Mouse (Mus musculus): ENCODE data around the gene Copz1. TPM values are rescaled to one million over a fixed set of nuclear protein-coding genes. Genes with fewer than 3 reads are reported as not detected.
"Not testable (repeated sequence)": the region's sequence is repeated elsewhere in the genome, so short reads cannot be mapped to it uniquely, and the experiment has no call there.

The Copz1 gene
- total RNA-seq (2015) (246 and 255 TPM in 2 replicates), total RNA-seq (2017) (87.7 and 93.9 TPM in 2 replicates)

GRCm38 (mm10) chr15:103272419-103273279 is at the start of gene Copz1:
Copz1 (plus strand) TSS chr15:103272714.
- peak; percentile 95 for ATAC-seq (ENCODE audit: poor library complexity, severe bottlenecking)

DNA sequence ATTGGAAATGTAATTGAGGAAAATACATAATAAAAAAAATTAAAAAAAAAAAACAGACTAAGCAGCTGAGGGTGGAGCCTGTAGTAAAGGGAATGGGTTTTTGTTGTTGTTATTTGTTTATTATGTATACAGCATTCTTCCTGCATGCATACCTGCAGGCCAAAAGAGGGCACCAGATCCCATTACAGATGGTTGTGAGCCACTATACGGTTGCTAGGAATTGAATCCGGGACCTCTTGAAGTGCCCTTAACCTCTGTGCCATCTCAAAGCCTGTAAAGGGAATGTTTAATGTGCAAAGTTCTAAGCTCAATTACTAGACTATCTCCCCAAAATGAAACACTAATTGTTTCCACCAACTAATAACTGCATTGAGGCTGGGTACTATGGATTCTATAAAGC is 48.4 kb upstream of the Copz1 start:
- no peak for ATAC-seq (ENCODE audit: poor library complexity, severe bottlenecking)

- no peak for ATAC-seq (ENCODE audit: poor library complexity, severe bottlenecking)
Measured at GRCm38 (mm10) chr15:103227022-103227421, 45.5 kb upstream of the Copz1 start.

DNA sequence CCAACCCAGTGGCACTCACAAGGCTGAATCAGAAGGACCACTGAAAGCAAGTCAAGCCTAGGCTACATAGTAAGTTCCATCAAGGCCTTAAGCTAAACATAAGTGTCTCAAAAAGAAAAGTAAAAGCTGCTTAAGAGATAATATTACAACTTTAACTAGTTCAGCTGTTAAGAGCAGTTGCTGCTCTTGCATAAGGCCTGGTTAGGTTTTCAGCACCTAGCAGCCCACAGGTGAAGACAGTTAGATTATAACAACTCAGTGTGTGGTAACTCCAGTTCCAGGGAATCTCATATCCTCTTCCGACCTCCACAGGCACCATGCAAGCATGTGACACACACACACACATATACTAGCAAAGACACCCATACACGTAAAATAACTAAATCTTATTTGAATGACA is 44.9 kb upstream of the Copz1 start:
- no peak for ATAC-seq (ENCODE audit: poor library complexity, severe bottlenecking)

GRCm38 (mm10) chr15:103228904-103229303 is 43.6 kb upstream of the Copz1 start:
- ATAC-seq (ENCODE audit: poor library complexity, severe bottlenecking): no peak

DNA sequence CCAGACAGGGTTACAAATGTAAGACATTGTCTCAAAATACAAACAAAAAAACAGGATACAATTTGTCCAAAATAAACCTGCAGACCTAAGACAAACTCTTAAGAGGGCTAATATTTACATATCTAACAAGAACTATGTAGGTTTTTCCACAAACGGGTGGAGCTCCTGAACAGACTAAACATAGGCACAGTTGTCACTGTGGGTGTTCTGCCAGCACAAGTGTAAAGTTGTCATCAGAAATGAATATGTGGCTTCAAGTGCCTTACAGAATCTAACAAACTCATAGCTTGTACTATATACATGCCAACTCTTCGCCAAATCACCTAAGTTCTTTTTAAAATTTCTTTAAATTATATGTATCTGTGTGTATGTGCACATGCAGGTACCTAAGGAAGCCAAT is 39.4 kb upstream of the Copz1 start:
- ATAC-seq (ENCODE audit: poor library complexity, severe bottlenecking): no peak

GRCm38 (mm10) chr15:103237295-103237694 is 35.2 kb upstream of the Copz1 start:
- no peak for ATAC-seq (ENCODE audit: poor library complexity, severe bottlenecking)

DNA sequence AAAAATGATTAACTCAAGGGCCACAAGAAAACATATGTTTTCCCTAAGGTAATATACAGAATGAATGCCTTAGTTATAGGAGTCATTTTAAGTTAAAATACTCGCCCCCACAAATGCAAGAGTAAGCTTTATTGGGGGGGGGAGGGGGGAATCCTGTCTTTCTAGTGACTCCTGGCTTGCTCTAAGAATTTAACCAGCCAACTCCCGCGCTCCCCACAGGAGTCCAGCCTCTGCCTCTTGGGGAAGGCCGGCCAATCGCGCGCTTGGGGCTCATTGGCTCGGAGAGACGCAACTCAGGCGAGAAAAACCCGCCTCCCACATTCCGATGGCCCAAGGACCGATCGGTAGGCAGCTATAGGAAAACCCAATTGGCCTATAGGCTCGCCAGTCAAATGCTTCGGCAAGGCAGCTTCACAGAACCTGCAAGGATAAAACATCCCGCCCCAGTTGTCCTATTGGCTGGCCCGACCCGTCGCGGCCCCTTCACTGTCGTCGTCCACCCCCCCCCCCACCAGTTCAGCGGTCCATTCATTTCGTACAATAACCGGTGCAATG is 33.3 kb upstream of the Copz1 start:
- ATAC-seq (ENCODE audit: poor library complexity, severe bottlenecking): peak; percentile 64

GRCm38 (mm10) chr15:103239685-103240159 is 32.8 kb upstream of the Copz1 start, which contains the start of gene Cbx5:
Cbx5 (minus strand) TSS chr15:103239816.
- ATAC-seq (ENCODE audit: poor library complexity, severe bottlenecking): peak; percentile 69

DNA sequence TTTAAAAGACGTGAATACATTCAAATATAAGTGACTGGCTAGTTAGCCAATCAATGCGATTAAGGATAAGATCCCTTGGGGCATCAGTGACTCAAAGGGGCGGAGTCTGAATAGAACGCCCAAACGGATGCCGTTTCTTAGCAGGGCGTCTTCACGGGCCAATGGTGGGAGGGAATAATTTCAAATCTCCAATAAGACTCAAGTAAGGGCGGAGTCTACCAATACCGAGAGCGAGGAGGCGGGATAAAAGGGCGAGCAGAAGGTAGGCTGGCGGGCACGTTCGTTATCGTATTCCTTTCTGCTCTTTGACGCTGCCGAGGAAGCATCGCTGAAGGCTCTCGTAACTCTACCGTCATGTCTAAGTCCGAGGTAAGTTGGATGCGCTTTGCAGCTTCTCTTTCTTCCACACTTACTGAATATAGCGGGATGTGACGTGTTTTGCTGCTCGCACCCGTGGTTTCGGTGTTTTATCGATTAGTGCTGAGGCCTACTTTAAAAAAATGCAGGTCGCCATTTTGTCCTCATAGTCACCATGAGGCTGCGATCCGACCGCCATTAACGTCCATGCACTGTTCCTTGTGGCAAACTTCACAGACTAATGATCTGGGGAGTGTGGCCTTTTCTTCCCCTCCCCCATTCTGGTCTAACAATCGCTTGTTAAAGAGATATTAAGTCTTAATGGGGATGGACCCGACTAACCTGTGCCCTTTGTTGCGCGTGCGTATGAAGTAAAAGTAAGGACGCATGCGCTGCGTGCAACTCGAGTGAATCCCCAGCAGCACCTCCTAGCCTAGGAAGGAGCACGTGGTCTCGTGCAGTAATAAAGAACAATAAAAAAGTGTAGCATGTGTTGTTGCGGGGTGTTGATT is 32.1 kb upstream of the Copz1 start, which contains the start of gene Hnrnpa1:
Gene Hnrnpa1 (plus strand): TSS at position 273 of the 869 bp plus-strand sequence.
- ATAC-seq (ENCODE audit: poor library complexity, severe bottlenecking): peak; percentile 80

DNA sequence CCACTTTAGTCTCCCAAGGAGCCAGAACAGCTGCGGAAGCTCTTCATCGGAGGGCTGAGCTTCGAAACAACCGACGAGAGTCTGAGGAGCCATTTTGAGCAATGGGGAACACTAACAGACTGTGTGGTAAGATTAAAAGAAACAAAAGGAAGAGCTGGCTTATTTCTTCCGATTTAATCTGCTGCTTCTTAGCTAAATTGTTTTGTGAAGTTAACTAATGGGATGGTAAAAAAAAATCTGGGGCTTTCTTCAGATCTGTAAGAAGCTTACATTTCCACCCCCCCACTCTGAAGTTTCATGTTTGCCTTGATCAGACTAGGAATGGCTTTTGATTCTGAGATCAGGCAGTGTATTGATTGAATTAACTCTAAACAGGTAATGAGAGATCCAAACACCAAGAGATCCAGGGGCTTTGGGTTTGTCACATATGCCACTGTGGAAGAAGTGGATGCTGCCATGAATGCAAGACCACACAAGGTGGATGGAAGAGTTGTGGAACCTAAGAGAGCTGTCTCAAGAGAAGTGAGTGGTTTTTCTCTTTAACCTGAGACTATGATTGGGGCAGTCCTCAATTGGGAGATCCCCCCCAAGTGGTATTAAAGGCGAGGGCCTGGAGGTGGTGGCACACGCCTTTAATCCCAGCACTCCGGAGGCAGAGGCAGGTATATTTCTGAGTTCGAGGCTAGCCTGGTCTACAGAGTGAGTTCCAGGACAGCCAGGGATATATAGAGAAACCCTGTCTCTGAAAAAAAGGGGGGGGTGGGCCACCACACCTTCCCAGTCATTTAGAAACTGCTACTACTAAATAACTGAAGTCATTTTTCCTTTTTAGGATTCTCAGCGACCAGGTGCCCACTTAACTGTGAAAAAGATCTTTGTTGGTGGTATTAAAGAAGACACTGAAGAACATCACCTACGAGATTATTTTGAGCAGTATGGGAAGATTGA is 31.2 kb upstream of the Copz1 start:
- not testable (repeated sequence) for ATAC-seq (ENCODE audit: poor library complexity, severe bottlenecking)

DNA sequence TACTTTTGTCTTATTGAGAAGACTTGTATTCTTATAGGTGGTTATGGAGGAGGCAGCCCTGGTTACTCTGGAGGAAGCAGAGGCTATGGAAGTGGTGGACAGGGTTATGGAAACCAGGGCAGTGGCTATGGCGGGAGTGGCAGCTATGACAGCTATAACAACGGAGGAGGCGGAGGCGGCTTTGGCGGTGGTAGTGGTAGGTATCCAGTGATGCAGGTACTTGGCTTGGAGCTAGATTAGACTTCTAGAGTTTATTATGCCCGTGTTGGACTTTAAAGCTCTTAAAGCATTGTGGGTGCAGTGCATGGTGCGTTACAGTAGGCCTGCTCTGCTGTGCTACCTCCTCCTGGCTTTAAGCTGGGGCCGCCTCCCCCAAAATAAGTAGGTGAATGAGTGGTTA is 29.6 kb upstream of the Copz1 start:
- no peak for ATAC-seq (ENCODE audit: poor library complexity, severe bottlenecking)

GRCm38 (mm10) chr15:103245616-103246015 is 26.9 kb upstream of the Copz1 start:
- ATAC-seq (ENCODE audit: poor library complexity, severe bottlenecking): no peak

- ATAC-seq (ENCODE audit: poor library complexity, severe bottlenecking): no peak
Measured at GRCm38 (mm10) chr15:103247078-103247781, 25.3 kb upstream of the Copz1 start.

DNA sequence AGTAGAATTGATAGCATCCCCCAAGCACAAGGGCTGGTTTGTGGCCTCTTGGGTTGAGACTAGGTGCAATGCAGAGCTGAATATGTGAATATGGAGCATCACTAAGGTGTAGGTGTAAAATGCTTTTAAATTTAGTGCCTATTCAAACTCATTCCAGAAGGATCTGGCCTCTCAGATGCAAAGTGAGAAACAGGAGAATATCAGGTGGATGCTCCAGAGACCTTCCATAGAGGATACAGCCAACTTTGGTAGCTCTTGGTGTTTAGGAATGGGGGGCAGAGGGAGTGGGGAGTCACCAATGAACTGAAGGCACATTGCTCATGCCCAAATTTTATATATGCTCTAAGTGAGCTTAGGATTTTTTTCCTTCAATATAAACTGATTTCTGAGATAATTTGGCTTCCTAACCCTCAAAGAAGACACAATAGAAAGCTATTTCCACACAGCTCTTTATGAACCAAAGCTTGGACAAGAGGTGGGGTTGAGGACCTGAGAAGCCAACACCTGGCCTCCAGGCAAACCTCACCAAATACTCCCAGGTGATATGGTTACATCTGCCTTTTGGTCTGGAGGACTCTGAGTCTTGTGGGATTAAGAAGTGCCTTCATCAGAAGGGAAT is 24.6 kb upstream of the Copz1 start:
- no peak for ATAC-seq (ENCODE audit: poor library complexity, severe bottlenecking)

GRCm38 (mm10) chr15:103248401-103249313 is 23.9 kb upstream of the Copz1 start:
- no peak for ATAC-seq (ENCODE audit: poor library complexity, severe bottlenecking)

DNA sequence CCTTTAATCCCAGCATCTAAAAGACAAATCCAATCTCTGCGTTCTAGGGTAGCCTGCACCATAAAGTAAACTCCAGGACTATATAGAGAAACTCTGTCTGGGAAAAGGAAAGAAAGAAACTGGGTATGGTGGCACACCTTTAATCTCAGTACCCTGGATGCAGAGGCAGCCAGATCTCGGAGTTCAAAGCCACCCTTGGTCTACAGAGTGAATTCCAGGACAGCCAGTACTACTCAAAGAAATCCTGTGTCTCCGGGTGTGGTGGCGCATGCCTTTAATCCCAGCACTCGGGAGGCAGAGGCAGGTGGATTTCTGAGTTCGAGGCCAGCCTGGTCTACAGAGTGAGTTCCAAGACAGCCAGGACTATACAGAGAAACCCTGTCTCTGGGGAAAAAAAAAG is 23.0 kb upstream of the Copz1 start:
- ATAC-seq (ENCODE audit: poor library complexity, severe bottlenecking): not testable (repeated sequence)
